Mouse (Mus musculus): ENCODE results near the gene Aamp. TPM values are rescaled to one million over a fixed set of nuclear protein-coding genes. Genes with fewer than 3 reads are reported as not detected.

The Aamp gene
- polyA plus RNA-seq, 1 experiment from 2014 or later = 261 TPM

DNA sequence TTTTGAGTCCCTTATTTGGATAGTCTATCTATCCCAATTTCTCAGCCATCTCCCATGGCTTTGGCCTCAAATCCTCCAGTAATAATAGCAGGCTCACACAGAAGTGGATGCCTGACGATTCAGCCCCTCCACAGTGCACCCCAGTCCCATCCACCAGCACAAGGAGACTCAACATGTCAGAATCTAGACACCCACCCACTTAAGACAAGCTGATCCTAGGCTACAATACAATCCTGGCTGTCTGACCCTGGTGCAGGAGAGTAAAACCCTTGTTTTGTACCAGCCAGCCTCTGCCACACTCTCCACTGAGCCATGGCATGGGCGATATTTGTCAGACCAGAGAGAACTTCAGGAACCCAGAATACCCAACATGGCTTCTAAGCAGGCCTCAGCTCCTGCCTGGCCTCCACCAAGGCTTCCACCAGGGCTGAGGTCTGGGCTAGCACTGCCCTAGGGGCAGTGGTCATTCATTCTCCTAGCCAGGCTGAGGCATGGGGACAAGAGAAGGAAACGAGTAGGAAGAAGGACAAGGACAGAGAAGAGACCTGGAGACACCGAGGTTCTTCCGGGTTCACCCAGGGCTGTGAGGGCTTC lies 13.7 kb upstream of the Aamp start:
- Histone ChIP-seq H3K4me1 (peaks cover 84% of the 10 kb centered on the region), H3K9ac (no peak overlapping the region)

GRCm38 (mm10) chr1:74297269-74297668 lies 12.7 kb upstream of the Aamp start:
- no peaks in the 10 kb centered on the region for H3K27me3 ChIP-seq
- peak overlapping the region; percentile 54; the same call in 1 of the 2 replicates for H3K4me2 ChIP-seq
- peaks cover 86% of the 10 kb centered on the region for H3K4me1 ChIP-seq
- peak overlapping the region; percentile 98 for H3K27ac ChIP-seq
- no peak overlapping the region for H3K4me3 ChIP-seq
- 55% methylated on average over 3 of the region's 3 CpGs for WGBS
- H3K9me3 ChIP-seq = no peaks in the 10 kb centered on the region
- H3K9ac ChIP-seq = 0 out of 2 replicates have a peak overlapping the region, but pooled peaks have one; percentile 23
- peaks cover 12% of the 10 kb centered on the region for H3K36me3 ChIP-seq
- no peak for ATAC-seq (ENCODE audit: borderline replicate concordance, extremely low read depth, low FRiP score, low TSS enrichment)

More for the DNA sequence above, 13.7 kb upstream of the Aamp start:
- H3K27me3 ChIP-seq = no peaks in the 10 kb centered on the region
- H3K4me3 ChIP-seq = no peak overlapping the region
- no peak overlapping the region for H3K4me2 ChIP-seq
- ATAC-seq (ENCODE audit: borderline replicate concordance, extremely low read depth, low FRiP score, low TSS enrichment) = no peak
- peaks cover 7% of the 10 kb centered on the region; the same call in 1 of the 2 replicates for H3K36me3 ChIP-seq
- 77% methylated on average over 5 of the region's 5 CpGs for WGBS
- no peaks in the 10 kb centered on the region for H3K9me3 ChIP-seq
- H3K27ac ChIP-seq = peak overlapping the region; percentile 98

DNA sequence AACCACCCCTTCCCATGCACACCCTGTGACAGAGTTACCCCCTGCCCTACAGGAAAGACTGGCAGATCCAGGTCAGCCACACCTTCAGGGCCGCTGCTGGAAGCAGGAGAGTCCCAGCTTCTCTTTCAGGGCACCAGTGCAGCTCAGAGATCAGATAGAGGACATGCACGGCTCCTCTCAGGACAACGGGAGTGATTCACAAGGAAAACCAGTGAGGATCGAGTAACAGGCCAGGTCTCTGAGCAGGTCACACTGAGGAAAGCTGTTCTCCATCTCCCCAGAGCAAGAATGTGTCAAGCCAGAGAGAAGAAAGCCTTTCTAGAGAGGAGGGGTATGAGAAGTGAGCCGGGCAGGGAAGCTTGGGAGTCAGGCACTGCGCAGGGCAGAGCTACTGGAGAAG lies 11.9 kb upstream of the Aamp start:
- Histone ChIP-seq H3K4me1 (peaks cover 83% of the 10 kb centered on the region), H3K27me3 (no peaks in the 10 kb centered on the region), H3K4me3 (no peak overlapping the region), H3K4me2 (peak overlapping the region; percentile 54), H3K27ac (peak overlapping the region; percentile 98), H3K36me3 (peaks cover 20% of the 10 kb centered on the region), H3K9me3 (no peaks in the 10 kb centered on the region), H3K9ac (peak overlapping the region; percentile 23)
- ATAC-seq (ENCODE audit: borderline replicate concordance, extremely low read depth, low FRiP score, low TSS enrichment) = no peak
- WGBS = 25% methylated on average over 6 of the region's 6 CpGs

GRCm38 (mm10) chr1:74295456-74296171 lies 11.1 kb upstream of the Aamp start:
- H3K27me3 ChIP-seq = no peaks in the 10 kb centered on the region
- peak; percentile 92 for ATAC-seq (ENCODE audit: borderline replicate concordance, extremely low read depth, low FRiP score, low TSS enrichment)
- H3K9ac ChIP-seq = peak overlapping the region; percentile 23
- H3K4me3 ChIP-seq = peak overlapping the region; percentile 11; the same call in 1 of the 2 replicates
- 6% methylated on average over 9 of the region's 9 CpGs for WGBS
- no peaks in the 10 kb centered on the region for H3K9me3 ChIP-seq
- H3K4me2 ChIP-seq = peak overlapping the region; percentile 54
- peak overlapping the region; percentile 98 for H3K27ac ChIP-seq
- peaks cover 81% of the 10 kb centered on the region for H3K4me1 ChIP-seq
- peaks cover 27% of the 10 kb centered on the region for H3K36me3 ChIP-seq

DNA sequence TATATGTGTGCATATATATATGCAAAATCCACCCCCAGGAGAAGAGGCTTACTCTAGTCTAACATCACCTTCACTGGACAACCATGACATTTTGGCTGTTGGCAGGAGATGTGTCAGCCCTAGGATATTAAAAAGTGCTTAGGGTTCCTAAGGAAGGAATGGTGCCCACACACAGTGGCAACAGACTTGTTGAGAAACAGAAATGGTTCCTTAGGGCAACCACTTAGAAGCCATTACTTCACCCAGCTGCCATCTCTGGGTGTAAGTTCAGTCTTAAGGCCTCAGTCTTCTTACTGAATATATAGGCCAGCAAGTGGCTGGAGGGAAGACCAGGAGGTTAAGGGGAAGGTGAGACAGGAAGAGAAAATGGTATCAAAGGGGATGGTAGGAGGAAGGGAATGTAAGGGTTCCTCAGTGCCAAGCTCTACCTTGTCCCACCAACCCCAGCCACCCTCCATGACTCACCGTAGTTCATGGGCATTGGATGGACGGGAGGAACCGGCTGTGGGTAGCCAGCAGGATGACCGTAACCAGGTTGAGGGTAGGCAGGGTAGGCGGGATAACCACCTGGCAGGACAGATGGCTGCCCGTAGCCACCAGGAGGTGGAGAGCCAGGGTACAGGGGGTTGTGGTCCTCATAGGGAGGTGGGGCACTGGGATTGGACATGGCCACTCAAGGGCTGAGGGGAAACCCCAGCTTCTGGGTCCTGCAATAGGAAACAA lies 10.4 kb upstream of the Aamp start:
- H3K27ac ChIP-seq = peak overlapping the region; percentile 98
- no peaks in the 10 kb centered on the region for H3K9me3 ChIP-seq
- H3K27me3 ChIP-seq = no peaks in the 10 kb centered on the region
- H3K36me3 ChIP-seq = peaks cover 33% of the 10 kb centered on the region
- peak overlapping the region; percentile 54 for H3K4me2 ChIP-seq
- no peak for ATAC-seq (ENCODE audit: borderline replicate concordance, extremely low read depth, low FRiP score, low TSS enrichment)
- peaks cover 83% of the 10 kb centered on the region for H3K4me1 ChIP-seq
- no peak overlapping the region for H3K4me3 ChIP-seq
- H3K9ac ChIP-seq = peak overlapping the region; percentile 20; the same call in 1 of the 2 replicates
- WGBS = 82% methylated on average over 6 of the region's 6 CpGs

GRCm38 (mm10) chr1:74294090-74294643 lies 9.6 kb upstream of the Aamp start:
- Histone ChIP-seq H3K9ac (no peak overlapping the region), H3K9me3 (no peaks in the 10 kb centered on the region), H3K36me3 (peaks cover 36% of the 10 kb centered on the region), H3K27ac (peak overlapping the region; percentile 48), H3K27me3 (no peaks in the 10 kb centered on the region), H3K4me3 (no peak overlapping the region), H3K4me2 (no peak overlapping the region), H3K4me1 (peaks cover 79% of the 10 kb centered on the region)
- no peak for ATAC-seq (ENCODE audit: borderline replicate concordance, extremely low read depth, low FRiP score, low TSS enrichment)
- 79% methylated on average over 3 of the region's 3 CpGs for WGBS

- H3K4me2 ChIP-seq = no peak overlapping the region
- WGBS = 70% methylated on average over 8 of the region's 8 CpGs
- H3K27me3 ChIP-seq = no peaks in the 10 kb centered on the region
- H3K9me3 ChIP-seq = no peaks in the 10 kb centered on the region
- peaks cover 72% of the 10 kb centered on the region for H3K4me1 ChIP-seq
- H3K36me3 ChIP-seq = peaks cover 43% of the 10 kb centered on the region
- ATAC-seq (ENCODE audit: borderline replicate concordance, extremely low read depth, low FRiP score, low TSS enrichment) = peak; percentile 45
- H3K27ac ChIP-seq = peak overlapping the region; percentile 48
- H3K9ac ChIP-seq = no peak overlapping the region
- no peak overlapping the region for H3K4me3 ChIP-seq
These were observed 8.9 kb upstream of the Aamp start for GRCm38 (mm10) chr1:74293306-74293960.

GRCm38 (mm10) chr1:74292331-74293020 lies 7.9 kb upstream of the Aamp start:
- H3K4me2 ChIP-seq = no peak overlapping the region
- H3K4me1 ChIP-seq = peaks cover 62% of the 10 kb centered on the region
- no peak overlapping the region for H3K4me3 ChIP-seq
- peak overlapping the region; percentile 48 for H3K27ac ChIP-seq
- peaks cover 47% of the 10 kb centered on the region for H3K36me3 ChIP-seq
- ATAC-seq (ENCODE audit: borderline replicate concordance, extremely low read depth, low FRiP score, low TSS enrichment) = no peak
- 85% methylated on average over 11 of the region's 11 CpGs for whole genome bisulfite sequencing
- no peaks in the 10 kb centered on the region for H3K9me3 ChIP-seq
- H3K27me3 ChIP-seq = no peaks in the 10 kb centered on the region
- H3K9ac ChIP-seq = no peak overlapping the region

- Histone ChIP-seq H3K9ac (no peak overlapping the region), H3K4me3 (no peak overlapping the region), H3K27ac (peak overlapping the region; percentile 23; the same call in 1 of the 2 replicates), H3K27me3 (no peaks in the 10 kb centered on the region), H3K4me1 (peaks cover 55% of the 10 kb centered on the region), H3K4me2 (no peak overlapping the region), H3K9me3 (no peaks in the 10 kb centered on the region), H3K36me3 (peaks cover 47% of the 10 kb centered on the region)
- no peak for ATAC-seq (ENCODE audit: borderline replicate concordance, extremely low read depth, low FRiP score, low TSS enrichment)
- WGBS = 79% methylated on average over 5 of the region's 5 CpGs
These were observed 5.6 kb upstream of the Aamp start for GRCm38 (mm10) chr1:74290141-74290540.

DNA sequence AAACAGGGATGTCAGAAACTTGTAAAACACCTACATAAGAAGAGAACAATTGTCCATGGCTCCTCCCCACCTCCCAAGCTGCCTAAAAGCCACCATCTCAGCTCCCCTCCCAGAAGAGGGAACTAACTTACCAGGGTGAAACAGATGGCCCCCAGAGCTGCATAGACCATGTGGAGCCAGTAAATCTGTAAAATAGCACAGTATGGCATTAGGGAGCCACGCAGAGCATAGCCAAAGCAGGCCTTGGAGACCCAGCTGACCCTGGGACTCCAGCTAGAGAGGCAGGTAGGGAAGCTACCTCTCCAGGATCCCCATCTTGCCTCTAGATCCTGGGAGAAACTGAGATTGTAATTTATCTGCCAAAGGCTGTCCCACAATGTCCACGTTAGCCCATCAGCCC lies 5.2 kb upstream of the Aamp start:
- no peak overlapping the region for H3K4me2 ChIP-seq
- peaks cover 47% of the 10 kb centered on the region for H3K36me3 ChIP-seq

GRCm38 (mm10) chr1:74289248-74289647 lies 4.7 kb upstream of the Aamp start:
- Histone ChIP-seq H3K4me1 (peaks cover 47% of the 10 kb centered on the region), H3K4me2 (no peak overlapping the region), H3K27ac (no peak overlapping the region), H3K4me3 (no peak overlapping the region), H3K27me3 (no peaks in the 10 kb centered on the region), H3K36me3 (peaks cover 47% of the 10 kb centered on the region), H3K9me3 (no peaks in the 10 kb centered on the region), H3K9ac (no peak overlapping the region)
- WGBS = 77% methylated on average over 9 of the region's 9 CpGs
- no peak for ATAC-seq (ENCODE audit: borderline replicate concordance, extremely low read depth, low FRiP score, low TSS enrichment)

More for the DNA sequence above, 5.2 kb upstream of the Aamp start:
- Histone ChIP-seq H3K4me3 (no peak overlapping the region), H3K27me3 (no peaks in the 10 kb centered on the region), H3K9ac (no peak overlapping the region), H3K27ac (0 out of 2 replicates have a peak overlapping the region, but pooled peaks have one; percentile 12), H3K4me1 (peaks cover 51% of the 10 kb centered on the region), H3K9me3 (no peaks in the 10 kb centered on the region)
- 72% methylated on average over 2 of the region's 2 CpGs for WGBS
- no peak for ATAC-seq (ENCODE audit: borderline replicate concordance, extremely low read depth, low FRiP score, low TSS enrichment)
